14 mouse cellular contexts compared by ENCODE assay signal in the genomic region with DNA sequence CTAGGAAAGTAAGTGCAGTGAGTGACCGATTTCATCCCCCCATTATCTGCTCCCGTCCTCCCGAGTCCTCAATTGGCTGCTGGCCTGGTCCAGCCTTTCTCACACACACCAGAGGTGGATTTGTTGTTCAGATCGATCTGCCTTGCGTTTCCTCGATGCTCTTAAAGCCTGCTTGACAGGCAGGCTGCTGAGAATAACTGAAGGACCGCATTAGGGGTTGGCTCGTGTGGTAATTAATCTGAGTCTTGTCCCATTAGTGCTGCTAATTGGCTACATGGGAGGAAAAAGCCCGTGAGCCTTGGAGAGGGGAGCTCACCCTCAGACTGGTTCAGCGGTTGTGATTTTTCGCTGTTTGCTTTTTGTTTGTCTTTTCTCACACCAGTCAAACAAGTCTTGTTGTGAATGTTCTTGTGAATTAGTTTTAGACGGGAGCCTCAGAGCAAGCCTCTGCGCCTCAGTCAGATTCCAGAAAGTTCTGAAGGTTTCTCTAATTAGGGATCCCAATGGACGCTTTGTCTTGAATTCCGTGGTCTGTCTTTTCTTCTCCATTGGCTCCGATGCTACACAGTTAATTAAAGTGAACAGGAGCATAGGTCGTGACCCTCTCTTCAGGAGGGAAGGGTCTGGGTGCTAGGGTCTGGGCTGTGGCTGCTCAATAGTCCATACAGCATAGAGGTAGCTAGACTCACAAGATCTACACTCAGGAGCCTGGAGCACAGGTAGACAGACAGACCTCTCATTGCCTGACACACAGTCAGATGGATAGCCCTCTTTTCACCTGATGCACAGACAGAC.
DNase-seq lines count a peak whose midpoint lies in the region; ATAC-seq and TF ChIP-seq lines count a peak whose summit lies in the region.
"Had no signal": no experiment of that assay in that cellular context is flagged by ENCODE, and none has a peak within 500 bp of the region (broad histone marks: within the 10 kb centered on the region; RNA-seq: fewer than 3 reads in every experiment).

No protein-coding gene starts in this region.

- no peaks in the 10 kb centered on the region; the same call in 1 of the 2 replicates for H3K27me3 ChIP-seq in midbrain, embryonic 12.5 days
- peaks cover 17% of the 10 kb centered on the region for H3K27me3 ChIP-seq in midbrain, embryonic 10.5 days (ENCODE audit: low read depth, poor library complexity, severe bottlenecking)
- H3K27me3 ChIP-seq in forebrain, embryonic 13.5 days: peaks cover 5% of the 10 kb centered on the region
- no peaks in the 10 kb centered on the region for H3K27me3 ChIP-seq in hindbrain, postnatal 0 days (ENCODE audit: insufficient read depth, low read length)
- H3K27me3 ChIP-seq in stomach, postnatal 0 days (ENCODE audit: control insufficient read depth, insufficient read depth, low read length): no peaks in the 10 kb centered on the region
- H3K27me3 ChIP-seq: liver, embryonic 13.5 days had no signal

- WGBS in midbrain, embryonic 12.5 days: 27% methylated on average over 17 of the region's 17 CpGs
- 35% methylated on average over 17 of the region's 17 CpGs for WGBS in midbrain, embryonic 10.5 days
- WGBS in forebrain, embryonic 13.5 days: 3% methylated on average over 17 of the region's 17 CpGs
- 29% methylated on average over 17 of the region's 17 CpGs for WGBS in hindbrain, postnatal 0 days
- 36% methylated on average over 17 of the region's 17 CpGs for WGBS in stomach, postnatal 0 days

- TF ChIP-seq EP300 in stomach, postnatal 0 days (optimal IDR thresholded peaks at IDR 0.05): no peak

- peaks cover 7% of the 10 kb centered on the region; the same call in 1 of the 2 replicates for H3K4me1 ChIP-seq in midbrain, embryonic 12.5 days
- peaks cover 19% of the 10 kb centered on the region for H3K4me1 ChIP-seq in midbrain, embryonic 10.5 days
- peaks cover 16% of the 10 kb centered on the region for H3K4me1 ChIP-seq in forebrain, embryonic 13.5 days
- H3K4me1 ChIP-seq in hindbrain, postnatal 0 days (ENCODE audit: insufficient read depth, low read length): no peaks in the 10 kb centered on the region
- no peaks in the 10 kb centered on the region for H3K4me1 ChIP-seq in stomach, postnatal 0 days (replicated peaks; ENCODE audit: control insufficient read depth, insufficient read depth)
- H3K4me1 ChIP-seq: liver, embryonic 13.5 days had no signal

- no peak overlapping the region for H3K9ac ChIP-seq in midbrain, embryonic 12.5 days (replicated peaks)
- no peak overlapping the region for H3K9ac ChIP-seq in forebrain, embryonic 13.5 days
- H3K9ac ChIP-seq in hindbrain, postnatal 0 days (replicated peaks; ENCODE audit: low read length): no peak overlapping the region
- no peak overlapping the region for H3K9ac ChIP-seq in stomach, postnatal 0 days (ENCODE audit: low read length)
- H3K9ac ChIP-seq: liver, embryonic 13.5 days had no signal

- no peaks in the 10 kb centered on the region for H3K36me3 ChIP-seq in midbrain, embryonic 12.5 days
- H3K36me3 ChIP-seq in midbrain, embryonic 10.5 days: no peaks in the 10 kb centered on the region
- H3K36me3 ChIP-seq in forebrain, embryonic 13.5 days (ENCODE audit: poor library complexity, severe bottlenecking): no peaks in the 10 kb centered on the region
- no peaks in the 10 kb centered on the region for H3K36me3 ChIP-seq in hindbrain, postnatal 0 days (ENCODE audit: insufficient read depth, low read length)
- no peaks in the 10 kb centered on the region for H3K36me3 ChIP-seq in stomach, postnatal 0 days (ENCODE audit: control insufficient read depth, insufficient read depth, low read length)
- H3K36me3 ChIP-seq: liver, embryonic 13.5 days had no signal

- H3K9me3 ChIP-seq in midbrain, embryonic 12.5 days: no peaks in the 10 kb centered on the region
- no peaks in the 10 kb centered on the region for H3K9me3 ChIP-seq in midbrain, embryonic 10.5 days (replicated peaks)
- no peaks in the 10 kb centered on the region for H3K9me3 ChIP-seq in forebrain, embryonic 13.5 days (replicated peaks)
- no peaks in the 10 kb centered on the region for H3K9me3 ChIP-seq in hindbrain, postnatal 0 days (ENCODE audit: low read length)
- H3K9me3 ChIP-seq in stomach, postnatal 0 days (ENCODE audit: control insufficient read depth, low read length): no peaks in the 10 kb centered on the region
- H3K9me3 ChIP-seq: liver, embryonic 13.5 days had no signal

- H3K27ac ChIP-seq in midbrain, embryonic 12.5 days (replicated peaks): no peak overlapping the region
- no peak overlapping the region for H3K27ac ChIP-seq in midbrain, embryonic 10.5 days (replicated peaks)
- H3K27ac ChIP-seq in forebrain, embryonic 13.5 days: no peak overlapping the region
- H3K27ac ChIP-seq in hindbrain, postnatal 0 days: no peak overlapping the region
- no peak overlapping the region for H3K27ac ChIP-seq in left cerebral cortex, adult 2 months
- no peak overlapping the region for H3K27ac ChIP-seq in stomach, postnatal 0 days (replicated peaks)
- H3K27ac ChIP-seq: liver, embryonic 13.5 days had no signal

- peak; percentile 48 for ATAC-seq in midbrain, embryonic 12.5 days (ENCODE audit: low FRiP score, low read depth)
- ATAC-seq in forebrain, embryonic 13.5 days: peak; percentile 81
- no peak for ATAC-seq in hindbrain, postnatal 0 days
- no peak for ATAC-seq in stomach, postnatal 0 days (ENCODE audit: low FRiP score, low TSS enrichment)
- ATAC-seq: inflammation-experienced regulatory T-cells, adult 6 months had no signal

- no peak for DNase-seq in midbrain, embryonic 10.5 days (ENCODE audit: low spot score)
- DNase-seq in hindbrain, postnatal 0 days (ENCODE audit: low spot score): peak; percentile 19
- DNase-seq in retina, postnatal 1 day: peak; percentile 67
- DNase-seq in left cerebral cortex, adult 18-20 months (ENCODE audit: low spot score in 2 of 2): no peak
- DNase-seq in left cerebral cortex, adult 2 months (ENCODE audit: extremely low spot score in 1 of 2, low spot score in 2 of 2): no peak
- DNase-seq in stomach, postnatal 0 days (ENCODE audit: low spot score): no peak
- DNase-seq: cerebellum, adult 18-20 months; gastrocnemius, postnatal 36 days; kidney, postnatal 25 days; liver, embryonic 13.5 days; thymus, adult 2 months had no signal

- intact Hi-C loops in left cerebral cortex, adult 2 months (cut with DNase I): loop anchor here (5.0 kb wide), 1 partner anchor 205 kb away; no protein-coding TSS in a partner anchor

- no peak overlapping the region for H3K4me2 ChIP-seq in midbrain, embryonic 12.5 days (replicated peaks)
- H3K4me2 ChIP-seq in forebrain, embryonic 13.5 days: peak overlapping the region; percentile 36
- H3K4me2 ChIP-seq in hindbrain, postnatal 0 days (ENCODE audit: low read depth, low read length): no peak overlapping the region
- no peak overlapping the region for H3K4me2 ChIP-seq in stomach, postnatal 0 days (replicated peaks; ENCODE audit: low read depth)
- H3K4me2 ChIP-seq: liver, embryonic 13.5 days had no signal

- H3K4me3 ChIP-seq in midbrain, embryonic 12.5 days: no peak overlapping the region
- H3K4me3 ChIP-seq in midbrain, embryonic 10.5 days: no peak overlapping the region
- no peak overlapping the region for H3K4me3 ChIP-seq in forebrain, embryonic 13.5 days
- H3K4me3 ChIP-seq in hindbrain, postnatal 0 days (ENCODE audit: low read length): no peak overlapping the region
- no peak overlapping the region for H3K4me3 ChIP-seq in left cerebral cortex, adult 2 months
- no peak overlapping the region for H3K4me3 ChIP-seq in stomach, postnatal 0 days (ENCODE audit: low read depth, low read length)
- H3K4me3 ChIP-seq: liver, embryonic 13.5 days had no signal

- TF ChIP-seq CTCF in hindbrain, postnatal 0 days (IDR thresholded peaks at IDR 0.05; ENCODE audit: low read depth): no peak
- no peak for TF ChIP-seq CTCF in left cerebral cortex, adult 2 months (IDR thresholded peaks at IDR 0.05)
- TF ChIP-seq CTCF in stomach, postnatal 0 days (IDR thresholded peaks at IDR 0.05; ENCODE audit: low read depth): no peak

Comparison
In these comparisons a context has a peak if more than half of its experiments do, and no peak if none do; other contexts are left out.
1. ATAC-seq: peak in midbrain, embryonic 12.5 days (single experiment) and forebrain, embryonic 13.5 days (single experiment); none in hindbrain, postnatal 0 days (single experiment) and stomach, postnatal 0 days (single experiment).
2. DNase-seq: peak in hindbrain, postnatal 0 days (single experiment) and retina, postnatal 1 day (single experiment); none in midbrain, embryonic 10.5 days (single experiment), left cerebral cortex, adult 18-20 months (0 of 2), left cerebral cortex, adult 2 months (0 of 2) and stomach, postnatal 0 days (single experiment).